Mouse (Mus musculus): ENCODE results near the gene Sf1.

Sf1 gene

DNA sequence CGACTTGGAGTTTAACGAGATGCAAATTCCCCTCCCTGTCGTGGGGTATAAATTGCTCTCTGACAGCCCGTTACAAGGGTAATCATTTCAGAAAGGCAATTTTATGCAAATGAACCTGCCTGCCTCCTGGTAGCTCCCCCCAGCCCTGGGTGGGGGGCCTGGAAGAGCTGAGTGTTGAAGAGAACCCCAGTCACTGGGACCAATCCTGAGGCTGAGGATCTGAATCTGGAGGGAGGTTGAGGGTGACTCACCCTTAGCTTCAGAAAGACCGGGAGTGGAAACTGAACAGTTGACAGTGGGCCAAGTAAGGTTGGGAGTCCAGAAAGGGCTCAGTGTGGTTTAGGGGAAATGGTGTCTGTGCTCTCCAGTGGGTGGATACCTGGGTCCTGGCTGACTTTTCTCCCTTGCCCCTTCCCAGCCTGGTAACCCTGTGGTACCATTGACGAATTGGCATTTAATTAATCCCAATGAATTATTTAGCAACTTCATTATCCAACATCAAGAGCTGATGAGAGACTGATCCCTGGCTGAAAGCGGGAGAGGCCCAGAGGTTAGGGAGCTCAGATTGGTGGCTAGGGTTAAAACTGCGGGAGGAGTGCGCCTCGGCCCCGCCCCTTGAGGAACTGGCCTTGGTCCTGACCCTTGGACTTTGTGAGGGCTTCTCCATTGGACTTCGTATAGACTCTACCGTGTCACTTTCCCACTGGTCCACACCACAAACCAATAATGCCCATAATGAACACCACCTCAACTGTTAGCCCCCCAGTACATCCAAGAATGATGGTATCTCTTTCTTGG lies 63.4 kb downstream of the Sf1 start:
- CTCF ChIA-PET = interaction anchor here (0.6 to 2.0 kb wide), 12 partner anchors 8 to 32 kb away, joined by 3 to 9 read pairs (median 4); partner anchors contain the start of gene Nrxn2 (in 1 of the 4)
- POLR2A ChIA-PET = interaction anchor here in 2 of 4 experiments (0.6 to 2.7 kb wide), 16 partner anchors 9 to 186 kb away, joined by 3 to 11 read pairs (median 4); no protein-coding TSS in a partner anchor

Measured in embryonic stem cell, embryonic (primary cell).